Mouse (Mus musculus) neural tube, embryonic 13.5 days (tissue): ENCODE measurements around the gene Timm8b. TPM values are rescaled to one million over a fixed set of nuclear protein-coding genes. Genes with fewer than 3 reads are reported as not detected.
A peak's percentile ranks its signal among the peaks of the same experiment; 100 is the strongest.

ENCODE experiments used
- ATAC-seq: fragments of 200-750 bp; cut with Nextera tagmentation; 2 replicates; pipeline ENCODE4 v1.8.0; 2017; ENCODE audit warnings: low read depth, mild to moderate bottlenecking, moderate TSS enrichment, moderate library complexity
- H3K27ac ChIP-seq: fragments of 300-500 bp; sonication (generic); replicated peaks from 2 replicates; pipeline ENCODE4 v1.5.1; 2015; ENCODE audit warnings: moderate library complexity, mild to moderate bottlenecking, inconsistent platforms
- H3K27me3 ChIP-seq: fragments of 300-500 bp; sonication (generic); 2 replicates; pipeline ENCODE4 v1.6.1; 2015; ENCODE audit warnings: mild to moderate bottlenecking, inconsistent platforms
- H3K36me3 ChIP-seq: fragments of 300-500 bp; sonication (generic); 2 replicates; pipeline ENCODE4 v1.6.1; 2015; ENCODE audit warnings: mild to moderate bottlenecking, inconsistent platforms
- H3K4me1 ChIP-seq: fragments of 300-500 bp; sonication (generic); replicated peaks from 2 replicates; pipeline ENCODE4 v1.6.1; 2015; ENCODE audit warnings: inconsistent platforms
- H3K4me2 ChIP-seq: fragments of 300-500 bp; sonication (generic); 2 replicates; pipeline ENCODE4 v1.6.1; 2015; ENCODE audit warnings: inconsistent platforms, mild to moderate bottlenecking, moderate library complexity
- H3K4me3 ChIP-seq: fragments of 300-500 bp; sonication (generic); 2 replicates; pipeline ENCODE4 v1.5.1; 2015; ENCODE audit warnings: mild to moderate bottlenecking, inconsistent platforms
- H3K9ac ChIP-seq: fragments of 300-500 bp; sonication (generic); 2 replicates; pipeline ENCODE4 v1.6.1; 2015; ENCODE audit warnings: moderate library complexity, mild to moderate bottlenecking, inconsistent platforms
- H3K9me3 ChIP-seq: fragments of 300-500 bp; sonication (generic); 2 replicates; pipeline ENCODE4 v1.6.1; 2016; ENCODE audit warnings: inconsistent platforms
- WGBS: fragments of 180-500 bp; shearing (Covaris S2); methylation state at CpG from one replicate; pipeline ENCODE4 v1.1.7; 2015; 5-methylcytosine and 5-hydroxymethylcytosine counted together
- polyA plus RNA-seq: library from polyadenylated mRNA; unstranded; fragments of >200 nt; fragmentation: Nextera tagmentation; extraction: Ambion mirVana; gene quantifications from 2 replicates; pipeline ENCODE4 v1.2.1, GENCODE M21; 2015

Timm8b gene
- polyA plus RNA-seq = 366 and 422 TPM in 2 replicates

DNA sequence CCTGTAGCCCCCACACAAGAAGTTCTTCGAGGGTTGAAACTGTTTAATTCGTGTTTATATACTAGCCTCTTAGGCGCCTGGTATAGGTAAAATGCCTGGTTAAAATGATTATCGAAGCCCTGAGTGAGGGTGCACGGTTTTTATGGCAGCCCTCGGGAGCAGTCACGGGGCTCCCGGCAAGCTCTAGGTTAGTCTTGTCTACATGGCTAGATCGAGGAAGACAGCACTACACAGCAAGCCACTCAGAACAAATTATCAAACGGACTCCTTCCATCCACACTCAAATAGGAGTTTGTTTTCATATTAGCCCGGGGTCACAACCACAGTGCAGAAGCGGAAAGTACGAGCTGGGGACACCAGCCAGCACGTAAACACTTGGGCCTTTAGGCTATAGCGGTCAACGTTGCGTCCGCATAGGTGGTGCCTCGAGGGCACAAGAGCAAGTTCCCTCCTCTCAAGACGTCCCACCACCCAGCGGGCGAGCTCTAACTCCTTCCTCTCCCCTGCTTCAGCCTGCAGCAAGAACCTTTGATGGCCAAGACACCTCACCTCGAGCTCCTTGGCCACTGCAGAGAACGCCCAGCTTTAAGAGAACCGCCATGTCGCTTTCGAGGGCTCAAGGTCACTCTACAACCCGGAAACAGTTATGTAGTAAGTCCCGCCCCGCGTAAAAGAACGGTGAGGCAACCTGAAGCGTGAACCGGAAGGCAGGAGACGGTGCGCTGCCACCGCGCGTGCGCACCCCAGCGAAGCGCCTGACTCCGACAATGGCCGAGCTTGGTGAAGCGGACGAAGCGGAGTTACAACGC is at the start of gene Timm8b, which contains the start of gene Sdhd:
Gene Timm8b, plus strand, starts transcription at position 722 of the 809 bp plus-strand sequence.
Gene Sdhd, minus strand, starts transcription at position 624 of the 809 bp plus-strand sequence.
- WGBS = under 1% methylated on average over 48 of the region's 48 CpGs
- Histone ChIP-seq H3K4me2 (peak within 1 kb of the TSS; percentile 94), H3K4me3 (peak within 1 kb of the TSS; percentile 88), H3K27ac (peak within 1 kb of the TSS; percentile 93), H3K9ac (peak within 1 kb of the TSS; percentile 93), H3K9me3 (no peaks in the 10 kb centered on the region), H3K4me1 (peaks cover 32% of the 10 kb centered on the region), H3K36me3 (peaks cover 44% of the 10 kb centered on the region), H3K27me3 (no peaks in the 10 kb centered on the region)
- peak; percentile 97 for ATAC-seq

DNA sequence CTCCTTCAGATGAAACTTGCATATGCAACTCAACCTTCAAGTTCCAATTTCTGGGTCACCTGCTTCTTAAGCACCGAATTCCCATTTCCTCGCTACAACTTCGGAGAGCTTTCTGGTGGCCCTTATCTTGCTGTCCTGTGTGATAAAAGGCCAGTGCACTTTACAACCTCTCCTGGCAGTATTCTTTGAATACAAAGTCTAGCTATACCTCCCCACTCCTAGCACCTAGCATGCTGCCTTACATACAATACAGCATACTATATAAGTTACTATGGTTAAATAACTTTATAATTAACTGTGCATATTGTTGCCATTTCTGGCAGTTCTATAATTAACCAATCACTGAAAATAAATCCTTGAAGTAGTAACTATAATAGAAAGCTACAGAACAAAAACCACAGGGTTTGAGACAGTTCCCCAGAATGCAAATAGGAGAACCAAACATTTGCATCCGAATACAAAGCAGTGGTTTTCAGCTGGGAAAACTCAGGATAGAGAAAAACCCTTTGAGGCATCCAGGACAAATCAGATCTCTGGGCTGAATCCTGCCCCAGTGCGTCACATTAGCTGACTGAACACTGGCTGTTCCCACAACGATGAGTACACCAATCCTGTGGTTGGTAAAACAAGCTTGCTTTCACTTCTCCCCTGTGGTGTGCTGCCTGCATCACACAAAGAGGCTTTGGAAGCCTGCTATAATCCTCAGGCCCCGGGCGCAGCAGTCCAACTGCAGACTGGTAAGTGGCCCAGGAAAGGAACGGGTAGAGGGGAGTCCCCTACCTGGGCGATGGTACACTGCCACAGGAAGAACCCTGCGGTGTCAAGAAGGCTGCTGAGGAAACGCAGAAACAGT is 49.2 kb upstream of the Timm8b start, which contains the start of gene Il18:
Gene Il18, plus strand, starts transcription at position 587 of the 853 bp plus-strand sequence.
- Histone ChIP-seq H3K9me3 (no peaks in the 10 kb centered on the region), H3K27me3 (no peaks in the 10 kb centered on the region), H3K27ac (peak within 1 kb of the TSS; percentile 87), H3K36me3 (no peaks in the 10 kb centered on the region), H3K4me2 (peak within 1 kb of the TSS; percentile 53), H3K4me3 (peak within 1 kb of the TSS; percentile 32), H3K4me1 (peaks cover 19% of the 10 kb centered on the region), H3K9ac (peak within 1 kb of the TSS; percentile 60)
- 18% methylated on average over 12 of the region's 12 CpGs for WGBS
- peak; percentile 96 for ATAC-seq

DNA sequence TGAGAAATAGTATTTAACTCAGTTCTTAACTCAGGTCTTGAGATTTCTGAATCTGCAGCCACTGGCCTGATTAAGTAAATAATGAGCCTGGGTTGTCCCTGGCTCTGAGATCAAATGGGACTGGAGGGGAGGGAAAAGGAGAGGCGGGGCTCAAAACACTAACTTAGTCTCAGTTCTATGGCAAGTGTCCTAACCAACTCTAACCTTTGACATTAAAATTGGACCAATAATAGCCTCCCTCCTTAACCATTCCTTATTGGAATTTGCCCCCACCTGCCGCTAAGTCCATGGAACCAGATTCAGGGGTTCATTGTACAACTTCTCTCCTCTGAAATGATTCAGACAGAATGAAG is 48.6 kb upstream of the Timm8b start, which contains the start of gene Bco2:
Gene Bco2, minus strand, starts transcription at position 88 of the 353 bp plus-strand sequence.
- H3K9ac ChIP-seq = peak within 1 kb of the TSS; percentile 60
- H3K4me1 ChIP-seq = peaks cover 19% of the 10 kb centered on the region
- H3K9me3 ChIP-seq = no peaks in the 10 kb centered on the region
- no peaks in the 10 kb centered on the region for H3K36me3 ChIP-seq
- 3% methylated on average over 2 of the region's 2 CpGs for WGBS
- peak; percentile 56; the same call in 1 of the 2 replicates for ATAC-seq
- peak within 1 kb of the TSS; percentile 53 for H3K4me2 ChIP-seq
- H3K4me3 ChIP-seq = peak within 1 kb of the TSS; percentile 32
- H3K27ac ChIP-seq = peak within 1 kb of the TSS; percentile 87
- no peaks in the 10 kb centered on the region for H3K27me3 ChIP-seq

DNA sequence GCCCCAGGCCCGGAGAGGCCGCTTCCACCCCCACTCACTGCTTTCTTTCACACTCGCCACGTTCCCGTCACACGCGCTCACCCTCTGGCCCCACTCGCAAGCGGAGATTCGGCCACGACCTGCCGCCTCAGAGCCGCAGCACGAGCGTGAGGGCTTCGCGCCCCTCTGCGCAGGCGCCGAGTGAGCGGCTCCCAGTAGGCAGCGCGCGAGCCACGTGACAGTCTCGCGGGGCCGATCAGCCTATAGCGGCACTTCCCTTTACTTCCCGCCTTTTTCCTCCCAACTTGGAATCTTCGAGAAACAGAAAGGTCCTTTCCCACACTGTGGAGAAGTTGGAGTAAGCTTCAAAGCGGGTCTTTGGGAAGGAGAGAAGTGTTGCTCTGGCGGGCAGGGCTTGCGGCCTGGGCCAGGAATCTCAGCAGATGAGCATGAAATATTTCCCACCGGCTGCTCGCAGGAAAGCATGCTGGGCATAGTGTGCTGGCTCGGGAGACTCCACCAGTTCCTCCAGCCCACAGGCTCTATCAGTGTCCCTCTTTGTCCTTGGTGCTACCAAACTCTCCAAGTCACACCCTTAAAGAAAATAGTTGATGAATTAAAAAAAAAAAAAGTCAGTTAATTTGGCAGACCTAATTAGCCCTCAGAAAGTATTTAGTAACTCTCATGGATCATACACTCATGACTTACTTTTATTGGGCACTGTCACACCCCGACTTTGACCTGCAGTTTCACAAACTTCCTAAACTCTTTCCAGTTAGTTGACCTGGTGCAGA is 42.4 kb upstream of the Timm8b start, which contains the start of gene Tex12:
Gene Tex12, minus strand, starts transcription at position 181 of the 773 bp plus-strand sequence.
- no peak within 1 kb of the TSS for H3K4me2 ChIP-seq
- no peak within 1 kb of the TSS for H3K9ac ChIP-seq
- H3K9me3 ChIP-seq = 0 out of 2 replicates have a peak, but pooled peaks cover 5% of the 10 kb centered on the region
- WGBS = 87% methylated on average over 38 of the region's 38 CpGs
- no peaks in the 10 kb centered on the region for H3K4me1 ChIP-seq
- no peaks in the 10 kb centered on the region for H3K36me3 ChIP-seq
- no peak for ATAC-seq
- H3K27me3 ChIP-seq = no peaks in the 10 kb centered on the region
- no peak within 1 kb of the TSS for H3K27ac ChIP-seq
- H3K4me3 ChIP-seq = no peak within 1 kb of the TSS

DNA sequence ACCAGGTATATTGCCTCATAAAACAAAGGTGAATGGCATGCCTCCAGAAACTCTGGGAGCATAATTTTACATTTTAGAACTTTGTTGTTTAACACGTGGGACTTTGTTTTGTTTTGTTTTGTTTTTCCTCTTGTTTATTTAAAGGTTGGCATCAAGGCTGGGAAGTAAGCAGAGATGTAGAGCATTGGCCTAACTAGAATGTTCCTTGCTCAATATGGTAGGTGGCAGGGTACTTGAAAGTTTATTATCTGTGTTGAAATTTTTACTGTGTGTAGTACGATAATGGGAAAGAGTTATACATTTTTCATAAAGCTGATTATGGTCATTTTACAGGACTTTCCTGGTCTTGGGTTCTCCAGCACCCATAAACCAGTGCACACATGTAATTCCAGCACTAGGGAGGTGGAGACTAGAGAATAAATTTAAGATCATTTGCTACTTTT is 41.8 kb upstream of the Timm8b start:
- H3K36me3 ChIP-seq = no peaks in the 10 kb centered on the region
- no peaks in the 10 kb centered on the region for H3K27me3 ChIP-seq
- ATAC-seq = no peak
- no peak overlapping the region for H3K9ac ChIP-seq
- H3K9me3 ChIP-seq = 0 out of 2 replicates have a peak, but pooled peaks cover 5% of the 10 kb centered on the region
- H3K4me2 ChIP-seq = no peak overlapping the region
- no peak overlapping the region for H3K4me3 ChIP-seq
- WGBS = 90% methylated on average over 2 of the region's 2 CpGs
- no peaks in the 10 kb centered on the region for H3K4me1 ChIP-seq
- H3K27ac ChIP-seq = no peak overlapping the region

DNA sequence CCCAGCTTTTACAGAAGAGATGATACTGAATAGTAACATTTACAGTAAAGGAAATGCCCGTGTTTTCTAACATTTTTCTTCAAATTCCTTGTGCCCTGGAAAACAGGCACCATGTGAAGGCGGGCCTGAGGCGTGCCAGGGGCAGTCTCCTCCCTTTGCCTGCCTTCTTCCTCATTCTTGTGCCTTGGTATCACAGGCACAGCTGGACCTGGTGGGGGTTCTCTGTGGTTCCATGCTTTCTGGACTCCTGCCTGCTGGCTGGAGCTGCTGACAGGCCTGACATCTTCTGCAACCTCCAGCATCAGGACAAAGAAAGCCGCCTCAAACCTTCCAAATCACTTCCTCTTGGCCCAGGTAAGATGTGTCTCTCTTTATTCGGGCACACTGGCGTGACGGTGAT is 38.5 kb upstream of the Timm8b start:
- Histone ChIP-seq H3K4me1 (no peaks in the 10 kb centered on the region), H3K4me2 (no peak overlapping the region), H3K27me3 (no peaks in the 10 kb centered on the region), H3K9ac (no peak overlapping the region), H3K27ac (no peak overlapping the region), H3K4me3 (no peak overlapping the region), H3K36me3 (no peaks in the 10 kb centered on the region), H3K9me3 (0 out of 2 replicates have a peak, but pooled peaks cover 5% of the 10 kb centered on the region)
- WGBS = 81% methylated on average over 7 of the region's 7 CpGs
- ATAC-seq = no peak

DNA sequence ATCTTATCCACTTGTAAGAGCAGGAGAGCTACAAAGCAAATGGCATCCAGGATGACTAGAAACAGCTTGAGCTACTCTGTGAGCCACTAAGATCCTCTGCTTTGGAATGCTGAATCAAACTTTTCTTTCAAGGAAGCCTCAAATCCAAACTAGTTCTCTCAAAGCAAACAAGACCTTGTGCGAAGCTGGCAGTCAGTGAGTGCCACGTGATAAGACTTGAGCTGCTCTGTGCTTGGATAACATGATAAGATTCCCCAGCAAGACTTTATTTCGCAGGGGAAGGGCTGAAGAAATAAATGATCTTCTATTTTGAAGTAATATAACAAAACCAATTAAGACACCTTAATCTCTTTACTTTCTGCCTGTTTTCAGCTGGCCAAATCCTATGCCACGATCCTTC is 37.8 kb upstream of the Timm8b start:
- ATAC-seq = no peak
- H3K27me3 ChIP-seq = no peaks in the 10 kb centered on the region

DNA sequence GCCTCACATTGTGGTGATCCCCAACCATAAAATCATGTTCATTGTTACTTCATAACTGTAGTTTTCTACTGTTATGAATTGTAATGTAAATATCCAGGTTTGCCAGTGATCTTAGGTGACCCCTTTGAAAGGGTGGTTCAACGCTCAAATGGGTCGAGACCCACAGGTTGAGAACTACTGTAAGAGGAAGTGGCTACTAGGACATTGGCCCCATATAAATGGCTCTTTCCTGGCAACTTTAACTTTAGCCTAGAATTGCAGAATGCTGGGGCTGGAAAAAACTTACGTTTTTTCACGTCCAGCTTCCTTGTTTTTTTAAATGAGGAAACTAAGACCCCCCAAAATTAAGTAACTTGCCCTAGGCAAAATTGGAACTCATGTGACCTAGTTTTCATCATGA is 36.3 kb upstream of the Timm8b start:
- WGBS = 92% methylated on average over 4 of the region's 4 CpGs

More for the DNA sequence above, 37.8 kb upstream of the Timm8b start:
- Histone ChIP-seq H3K4me2 (no peak overlapping the region), H3K4me1 (no peaks in the 10 kb centered on the region), H3K36me3 (no peaks in the 10 kb centered on the region), H3K27ac (no peak overlapping the region), H3K9ac (no peak overlapping the region), H3K9me3 (0 out of 2 replicates have a peak, but pooled peaks cover 5% of the 10 kb centered on the region), H3K4me3 (no peak overlapping the region)
- 82% methylated on average over 4 of the region's 4 CpGs for WGBS

DNA sequence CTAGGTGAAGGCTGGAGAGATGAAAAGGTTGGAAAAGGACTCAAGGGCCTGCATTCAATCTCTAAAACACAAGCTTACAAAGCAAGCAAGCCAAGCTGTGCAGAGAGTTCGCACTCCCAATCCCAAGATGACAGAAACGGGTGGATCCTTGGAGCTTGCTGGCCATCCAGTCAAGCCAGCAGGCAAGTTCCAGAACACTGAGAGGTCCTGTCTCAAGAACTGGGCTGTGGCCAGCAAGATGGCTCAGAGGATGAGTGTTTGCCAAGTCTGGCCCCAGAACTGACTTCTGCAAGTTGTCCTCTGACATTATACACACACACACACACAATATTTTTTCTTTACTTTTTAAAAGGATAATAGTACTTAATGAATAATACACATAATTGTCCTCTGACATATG is 35.8 kb upstream of the Timm8b start:
- H3K4me2 ChIP-seq = no peak overlapping the region
- WGBS = 91% methylated on average over 2 of the region's 2 CpGs
- H3K27ac ChIP-seq = no peak overlapping the region
- H3K36me3 ChIP-seq = no peaks in the 10 kb centered on the region
- H3K9me3 ChIP-seq = no peaks in the 10 kb centered on the region
- no peaks in the 10 kb centered on the region for H3K4me1 ChIP-seq
- no peaks in the 10 kb centered on the region for H3K27me3 ChIP-seq
- ATAC-seq = no peak
- H3K4me3 ChIP-seq = no peak overlapping the region
- H3K9ac ChIP-seq = no peak overlapping the region

More for the DNA sequence above, 36.3 kb upstream of the Timm8b start:
- no peak for ATAC-seq
- Histone ChIP-seq H3K4me1 (no peaks in the 10 kb centered on the region), H3K9ac (no peak overlapping the region), H3K27ac (no peak overlapping the region), H3K27me3 (no peaks in the 10 kb centered on the region), H3K4me3 (no peak overlapping the region), H3K9me3 (no peaks in the 10 kb centered on the region), H3K4me2 (no peak overlapping the region), H3K36me3 (no peaks in the 10 kb centered on the region)

DNA sequence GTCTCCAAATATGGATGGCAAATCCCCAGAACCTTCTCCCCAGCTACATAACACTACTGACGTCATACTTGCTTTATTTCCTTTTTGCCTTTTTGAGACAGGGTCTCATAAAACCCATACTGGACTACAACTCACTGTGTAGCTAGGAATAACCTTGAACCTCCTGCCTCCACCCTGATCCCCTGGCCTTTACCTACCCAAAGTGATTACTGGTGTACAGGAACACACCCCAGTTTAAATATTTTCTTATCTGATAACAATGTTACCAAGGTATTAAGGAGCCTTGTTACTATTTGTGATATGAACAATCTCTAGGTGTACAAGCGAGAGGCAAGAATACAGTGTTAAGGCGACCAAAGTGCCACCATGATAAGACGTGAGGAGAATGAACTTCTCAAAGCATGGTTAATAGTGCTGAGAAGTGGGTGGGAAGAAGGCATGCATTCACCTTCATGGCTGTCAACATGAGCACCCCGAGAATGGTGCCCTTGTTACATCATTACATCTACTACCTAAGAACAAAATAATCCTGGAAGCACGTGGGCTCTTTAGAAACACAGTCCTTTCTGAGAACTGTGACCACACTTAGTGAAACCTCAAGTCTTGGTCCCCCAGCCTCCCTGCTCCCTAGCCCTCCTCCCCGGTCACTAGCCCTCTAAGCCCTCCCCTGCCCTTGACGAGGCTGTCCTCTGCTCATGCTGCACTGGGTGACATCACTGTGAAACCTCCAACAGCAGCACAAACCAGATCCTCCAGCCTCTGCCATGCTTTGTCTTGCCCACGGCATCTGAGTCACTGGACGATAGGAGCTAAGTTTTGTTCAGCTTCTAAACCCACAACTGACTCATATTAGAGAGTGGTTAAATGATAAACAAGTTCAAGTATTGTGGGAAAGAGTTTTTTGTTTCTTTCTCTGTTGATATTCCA is 33.8 kb upstream of the Timm8b start:
- Histone ChIP-seq H3K4me3 (no peak overlapping the region), H3K36me3 (no peaks in the 10 kb centered on the region), H3K27ac (no peak overlapping the region), H3K4me1 (no peaks in the 10 kb centered on the region), H3K4me2 (no peak overlapping the region), H3K9me3 (no peaks in the 10 kb centered on the region), H3K27me3 (no peaks in the 10 kb centered on the region), H3K9ac (no peak overlapping the region)
- no peak for ATAC-seq
- 81% methylated on average over 10 of the region's 10 CpGs for WGBS
